Mouse (Mus musculus): ENCODE data around the gene Podn.

DNA sequence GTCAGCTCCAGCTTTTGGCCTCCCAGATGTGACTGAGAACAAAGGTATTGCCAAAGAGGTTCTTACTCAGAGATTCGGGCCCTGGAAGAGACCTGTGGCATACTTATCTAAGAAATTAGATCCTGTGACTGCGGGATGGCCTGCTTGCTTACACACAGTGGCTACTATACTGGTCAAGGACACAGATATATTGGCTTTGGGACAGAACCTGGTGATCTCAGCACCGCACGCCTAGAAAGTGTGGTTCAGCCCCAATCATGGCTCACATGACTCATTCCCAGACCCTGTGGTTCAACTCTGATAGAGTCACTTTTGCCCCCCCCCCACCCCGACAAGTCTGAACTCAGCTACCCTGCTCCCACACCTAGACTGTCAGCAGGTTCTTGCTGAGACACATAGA lies 40.7 kb upstream of the Podn start:
- no peak for TF ChIP-seq CTCF (IDR thresholded peaks at IDR 0.05; ENCODE audit: control insufficient read depth, insufficient read depth, low read length)
- TF ChIP-seq POLR2A (IDR thresholded peaks at IDR 0.05; ENCODE audit: borderline replicate concordance, control insufficient read depth, low read depth, low read length) = no peak

All from bone marrow, adult 2 months (tissue).